Mouse (Mus musculus): ENCODE data around the gene Jade2.

Gene Jade2

DNA sequence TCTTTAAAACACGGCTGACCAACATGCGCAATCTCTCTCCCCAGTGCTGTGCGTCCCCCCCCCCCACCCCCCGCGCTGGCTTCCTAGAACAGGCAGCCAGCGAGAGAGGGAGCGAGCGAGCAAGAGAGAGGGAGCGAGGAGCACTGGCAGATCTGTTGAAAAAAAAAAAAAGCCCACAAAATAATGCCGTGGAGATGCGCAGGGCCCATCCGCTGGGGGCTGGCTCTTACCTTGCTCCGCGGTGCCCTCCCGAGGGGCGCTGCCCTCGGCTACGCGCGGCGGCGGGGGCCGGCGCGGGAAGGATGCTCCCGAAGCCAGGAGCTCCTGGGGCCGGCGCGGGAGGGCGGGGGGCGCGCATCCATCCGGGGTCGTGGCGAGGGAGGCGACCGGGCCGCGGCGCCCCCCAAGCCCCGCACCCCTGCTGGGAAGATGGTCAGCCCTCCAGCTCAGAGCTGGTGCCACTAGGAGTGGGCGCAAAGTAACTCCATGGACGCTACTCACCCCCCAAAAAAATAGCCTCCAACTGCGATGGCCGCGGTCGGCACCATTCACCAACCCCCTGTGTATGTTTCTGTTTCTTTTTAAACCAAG, at the start of gene Jade2:
TSS of gene Jade2 (minus strand) at position 573 of the 591 bp plus-strand sequence.
- peak; percentile 38 for DNase-seq (ENCODE audit: low spot score)

DNA sequence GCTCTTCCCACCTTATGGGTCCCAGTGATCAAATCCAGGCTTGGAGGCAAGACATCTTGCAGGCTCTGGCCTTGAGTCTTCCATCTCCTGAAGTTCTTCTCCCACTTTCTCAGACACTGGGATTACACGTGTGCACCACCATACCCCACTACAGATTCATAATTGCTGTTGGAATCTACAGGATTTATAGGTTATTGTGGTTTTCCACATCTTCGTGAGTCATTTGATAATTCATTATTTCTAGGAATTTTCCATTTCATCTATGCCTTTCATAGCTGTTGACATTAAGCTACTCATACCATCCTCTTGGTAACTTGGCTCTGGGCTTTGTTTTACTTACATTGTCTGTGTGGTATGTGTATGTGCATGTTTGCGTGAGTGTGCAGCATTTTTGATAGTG, 46.8 kb upstream of the Jade2 start:
- no peak for DNase-seq (ENCODE audit: low spot score)

DNA sequence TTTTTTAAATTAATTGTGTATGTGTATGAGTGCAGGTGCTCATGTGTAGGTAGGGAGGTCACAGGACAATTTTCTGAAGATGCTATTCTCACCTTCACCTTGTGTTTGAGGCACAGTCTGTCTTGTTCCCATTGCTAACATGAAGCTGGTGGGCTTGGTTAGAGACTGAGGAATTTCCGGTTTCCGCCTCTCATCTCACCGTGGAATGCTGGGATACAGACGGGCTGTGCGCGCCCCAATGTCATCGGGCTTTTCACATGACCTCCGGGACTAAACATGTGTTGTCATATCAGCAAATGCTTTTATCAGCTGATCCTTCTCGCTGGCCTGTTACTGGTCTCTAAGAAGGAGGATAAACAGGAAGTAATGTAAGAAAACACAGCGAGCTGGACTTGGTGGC, 42.2 kb upstream of the Jade2 start:
- DNase-seq (ENCODE audit: low spot score), result no peak

DNA sequence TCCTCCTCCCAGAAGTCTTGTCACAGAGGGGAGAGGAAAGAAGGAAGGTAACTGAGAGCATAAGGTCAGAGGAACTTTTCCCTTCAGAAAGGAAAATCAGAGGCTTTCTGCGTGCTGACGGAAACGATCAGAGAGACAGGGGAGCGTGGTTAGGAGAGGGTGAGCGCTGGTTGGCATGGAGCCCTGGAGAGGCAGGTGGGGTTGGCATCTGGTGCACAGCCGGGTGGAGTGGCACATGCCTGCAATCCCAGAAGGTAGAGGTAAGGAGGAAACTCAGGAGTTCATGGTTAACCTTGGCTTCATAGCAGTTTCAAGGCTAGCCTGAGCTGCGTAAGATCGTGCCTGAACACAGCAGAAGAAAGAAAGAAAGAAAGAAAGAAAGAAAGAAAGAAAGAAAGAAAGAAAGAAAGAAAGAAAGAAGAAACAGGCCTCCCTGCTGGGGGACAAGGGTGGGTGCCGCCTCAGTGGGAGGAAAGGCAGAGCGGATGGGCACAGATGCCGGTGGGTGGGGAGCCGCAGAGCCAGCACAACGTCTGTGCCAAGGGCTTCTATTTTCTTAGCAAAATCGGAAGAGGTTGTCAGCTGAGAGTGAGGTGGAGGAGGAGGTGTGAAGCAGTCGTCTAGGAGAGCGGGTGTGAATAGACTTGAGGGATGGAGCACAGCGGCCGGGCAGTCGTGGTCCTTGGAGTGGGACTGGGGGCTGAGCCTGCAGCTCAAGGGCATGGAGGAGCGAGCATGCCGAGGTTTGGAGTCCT, 41.0 kb upstream of the Jade2 start:
- no peak for DNase-seq (ENCODE audit: low spot score)

GRCm38 (mm10) chr11:51897311-51897710, 39.9 kb upstream of the Jade2 start:
- DNase-seq (ENCODE audit: low spot score), result no peak

DNA sequence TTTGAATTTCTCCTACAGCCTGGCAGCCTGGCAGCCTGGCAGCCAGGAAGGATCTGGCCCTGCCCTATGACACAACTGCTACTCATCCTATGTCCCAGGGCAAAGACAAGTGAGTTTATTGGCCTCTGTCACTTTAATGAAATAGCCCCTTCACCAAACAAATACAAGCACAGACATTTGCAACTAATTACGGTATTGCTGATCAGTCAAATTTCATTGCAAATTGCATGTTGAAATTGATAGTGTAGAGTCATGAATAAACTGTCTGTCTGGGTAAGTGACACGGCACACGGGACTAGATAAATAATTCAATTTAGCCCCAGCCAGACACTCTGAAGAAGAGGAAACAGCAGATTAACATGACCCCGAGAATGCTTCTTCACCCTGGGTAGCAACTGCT, 38.6 kb upstream of the Jade2 start:
- no peak for DNase-seq (ENCODE audit: low spot score)

- no peak for DNase-seq (ENCODE audit: low spot score)
Measured at GRCm38 (mm10) chr11:51885681-51886080, 28.2 kb upstream of the Jade2 start.

GRCm38 (mm10) chr11:51884092-51884491, 26.6 kb upstream of the Jade2 start:
- DNase-seq (ENCODE audit: low spot score), result no peak

DNA sequence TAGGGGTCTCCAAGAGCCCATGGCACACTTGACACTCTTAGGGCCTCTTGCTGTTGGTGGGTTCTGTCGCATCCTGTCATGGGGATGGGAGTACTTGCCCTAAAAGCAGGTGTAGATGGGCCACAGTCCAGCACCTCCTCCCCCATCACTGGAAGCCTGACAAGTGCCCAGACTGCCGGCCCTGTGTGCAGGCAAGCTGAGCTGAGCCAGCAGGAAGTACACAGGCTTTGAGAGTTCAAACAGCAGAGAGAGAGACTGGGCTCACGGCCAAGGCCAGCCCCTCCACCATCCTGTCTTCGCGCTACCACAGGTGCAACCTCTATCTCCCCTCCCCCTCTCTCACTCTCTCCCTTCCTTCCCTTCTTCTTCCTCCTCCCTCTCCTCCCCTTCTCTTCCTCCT, 26.2 kb upstream of the Jade2 start:
- DNase-seq (ENCODE audit: low spot score), result peak; percentile 46

DNA sequence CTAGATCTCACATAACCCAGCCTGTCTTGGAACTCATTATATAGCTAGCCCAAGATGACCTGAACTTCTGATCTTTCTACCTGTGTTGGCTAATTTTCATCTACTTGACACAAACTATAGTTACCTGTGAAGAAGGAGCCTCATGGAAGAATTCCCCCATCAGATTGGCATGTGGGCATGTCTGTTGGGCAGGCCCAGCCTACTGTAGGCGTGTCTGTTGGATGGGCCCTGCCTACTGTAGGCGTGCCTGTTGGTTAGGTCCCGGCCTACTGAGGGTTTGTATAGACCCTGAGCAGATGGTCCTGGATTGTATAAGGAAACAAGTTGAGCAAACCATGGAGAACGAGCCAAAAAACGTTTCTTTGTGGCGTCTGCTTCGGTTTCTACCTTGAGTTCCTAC, 24.3 kb upstream of the Jade2 start:
- DNase-seq (ENCODE audit: low spot score), result no peak

DNA sequence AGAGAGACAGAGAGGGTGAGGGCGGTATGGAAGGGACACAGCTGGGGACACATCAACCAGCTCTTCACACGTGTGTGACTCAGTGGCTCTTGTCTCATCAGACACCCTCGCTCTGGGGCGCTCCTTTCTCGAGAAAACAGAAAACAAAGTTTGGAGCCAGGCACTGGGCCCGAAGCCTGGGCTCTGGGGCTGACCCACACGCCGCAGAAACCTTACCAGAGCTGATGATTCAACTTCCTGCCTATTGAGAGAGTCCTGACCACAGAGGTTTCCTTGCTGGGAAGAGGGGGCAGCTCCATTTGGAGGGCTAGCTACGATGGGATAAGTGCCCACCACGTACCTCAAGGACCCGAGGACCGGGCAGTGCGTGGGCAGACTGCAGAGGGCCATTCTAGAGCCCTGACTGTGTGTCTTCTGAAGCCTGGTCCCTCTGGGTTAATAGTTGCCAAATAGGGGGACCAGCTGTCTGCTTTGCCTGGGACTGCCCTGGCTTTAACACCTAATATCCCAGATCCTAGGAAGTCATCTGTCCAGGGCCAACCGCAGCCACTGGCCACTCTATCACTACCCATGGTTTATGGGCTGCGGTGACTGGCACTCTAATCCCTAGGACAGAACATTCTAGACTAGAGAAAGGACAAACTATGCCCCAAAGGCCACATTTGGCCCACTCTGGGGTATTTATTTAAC, 23.7 kb upstream of the Jade2 start:
- no peak for DNase-seq (ENCODE audit: low spot score)

DNA sequence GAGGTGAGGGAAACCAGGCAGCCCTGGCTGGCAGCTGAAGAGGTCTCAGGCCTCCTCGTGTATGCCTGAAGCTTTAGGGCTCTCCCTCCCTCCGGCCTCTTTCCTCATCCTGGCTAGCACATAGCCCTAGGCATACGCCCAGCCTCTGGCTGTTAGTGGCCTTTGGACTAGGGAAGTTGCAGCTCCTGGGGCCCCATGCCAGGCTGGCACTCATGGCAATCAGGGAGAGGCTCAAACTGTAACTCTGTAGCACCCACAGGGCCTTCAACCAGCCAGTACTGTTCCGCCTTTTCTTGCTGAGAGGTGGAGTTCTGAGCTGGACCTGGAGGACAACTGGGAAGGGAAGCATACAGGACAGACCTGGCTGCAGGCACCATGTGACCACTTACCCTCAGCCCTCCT, 19.5 kb upstream of the Jade2 start:
- no peak for DNase-seq (ENCODE audit: low spot score)

- no peak for DNase-seq (ENCODE audit: low spot score)
Measured at GRCm38 (mm10) chr11:51875792-51876195, 18.3 kb upstream of the Jade2 start.

DNA sequence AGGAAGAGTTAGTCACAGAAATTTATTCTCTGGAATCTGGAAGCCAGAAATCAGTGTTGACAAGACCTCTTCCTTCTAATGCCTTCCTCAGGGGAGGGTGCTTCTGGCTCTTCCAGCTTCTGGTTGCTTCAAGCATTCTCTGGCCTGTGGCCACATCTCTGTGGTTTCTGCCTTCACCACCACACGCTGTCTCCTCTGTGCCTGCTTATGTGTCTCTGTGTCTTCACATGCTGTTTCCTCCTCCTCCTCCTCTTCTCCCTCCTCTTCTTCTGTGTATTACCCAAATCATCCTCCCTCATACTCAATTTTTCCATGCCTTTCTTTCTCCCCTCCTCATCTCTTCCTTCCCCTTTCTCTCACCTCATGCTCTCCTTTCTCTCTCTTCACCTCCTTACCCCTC, 17.6 kb upstream of the Jade2 start:
- no peak for DNase-seq (ENCODE audit: low spot score)

- DNase-seq (ENCODE audit: low spot score), result no peak
Measured at GRCm38 (mm10) chr11:51874266-51875036, 17.0 kb upstream of the Jade2 start.

DNA sequence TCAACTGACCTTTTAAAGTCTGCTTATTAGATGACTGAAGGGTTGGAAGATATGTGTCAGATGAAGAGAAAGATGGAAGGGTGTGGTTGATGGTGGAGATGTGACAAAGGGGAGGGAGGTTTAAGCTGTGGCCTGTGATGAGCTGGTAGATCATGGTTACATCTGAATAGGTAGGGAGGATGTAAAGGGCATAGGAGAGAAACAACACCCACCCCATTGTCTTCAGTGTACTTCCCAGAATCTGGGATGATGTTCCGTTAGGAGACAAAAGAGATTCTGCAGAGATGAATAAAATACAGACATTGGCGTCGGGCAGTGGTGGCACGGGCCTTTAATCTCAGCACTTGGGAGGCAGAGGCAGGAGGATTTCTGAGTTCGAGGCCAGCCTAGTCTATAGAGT, 15.7 kb upstream of the Jade2 start:
- no peak for DNase-seq (ENCODE audit: low spot score)

- no peak for DNase-seq (ENCODE audit: low spot score)
Measured at GRCm38 (mm10) chr11:51867261-51867660, 9.8 kb upstream of the Jade2 start.

DNA sequence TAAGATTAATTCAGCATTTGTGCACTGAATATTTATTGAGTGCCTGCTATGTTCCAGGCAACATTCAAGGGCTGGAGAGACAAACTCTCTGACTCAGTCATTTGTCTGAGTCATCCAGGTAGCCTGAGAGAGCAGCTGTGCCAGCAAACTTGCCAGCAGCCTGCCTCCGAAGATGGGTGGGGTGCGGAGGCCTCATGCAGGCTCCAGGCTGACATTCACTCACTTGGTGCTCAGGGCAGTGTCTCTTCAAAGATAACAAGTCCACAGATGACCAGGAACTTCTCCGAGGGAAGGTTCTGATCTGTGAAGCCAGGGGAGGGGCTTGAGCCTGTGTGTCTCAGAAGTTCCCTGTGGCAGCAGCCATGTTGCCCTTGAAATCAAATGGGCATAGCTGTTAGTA, 8.6 kb upstream of the Jade2 start:
- DNase-seq (ENCODE audit: low spot score), result no peak

- DNase-seq (ENCODE audit: low spot score), result no peak
Measured at GRCm38 (mm10) chr11:51860666-51861065, 3.2 kb upstream of the Jade2 start.

DNA sequence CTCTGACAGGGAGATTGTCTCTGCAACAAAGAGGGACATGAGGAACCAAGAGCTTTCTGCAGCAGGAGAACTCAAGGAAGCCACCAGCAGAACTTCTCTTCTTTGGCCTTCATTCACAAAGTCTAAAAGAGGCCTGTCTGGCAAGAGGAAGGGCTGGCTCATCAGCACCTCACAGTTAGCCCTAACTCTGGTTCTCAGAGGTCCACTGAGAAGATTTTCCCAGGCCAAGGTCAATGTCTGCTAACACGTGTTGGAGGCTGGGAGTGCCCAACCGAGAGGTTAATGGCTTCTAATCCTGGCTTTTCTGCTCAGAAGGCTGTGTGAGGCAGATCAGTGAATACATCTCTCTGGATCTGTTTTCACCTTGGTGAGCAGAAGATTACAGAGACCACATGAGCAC, 2.1 kb upstream of the Jade2 start:
- DNase-seq (ENCODE audit: low spot score), result no peak

- peak; percentile 66 for DNase-seq (ENCODE audit: low spot score)
Measured at GRCm38 (mm10) chr11:51858528-51859051, 1.1 kb upstream of the Jade2 start.

DNA sequence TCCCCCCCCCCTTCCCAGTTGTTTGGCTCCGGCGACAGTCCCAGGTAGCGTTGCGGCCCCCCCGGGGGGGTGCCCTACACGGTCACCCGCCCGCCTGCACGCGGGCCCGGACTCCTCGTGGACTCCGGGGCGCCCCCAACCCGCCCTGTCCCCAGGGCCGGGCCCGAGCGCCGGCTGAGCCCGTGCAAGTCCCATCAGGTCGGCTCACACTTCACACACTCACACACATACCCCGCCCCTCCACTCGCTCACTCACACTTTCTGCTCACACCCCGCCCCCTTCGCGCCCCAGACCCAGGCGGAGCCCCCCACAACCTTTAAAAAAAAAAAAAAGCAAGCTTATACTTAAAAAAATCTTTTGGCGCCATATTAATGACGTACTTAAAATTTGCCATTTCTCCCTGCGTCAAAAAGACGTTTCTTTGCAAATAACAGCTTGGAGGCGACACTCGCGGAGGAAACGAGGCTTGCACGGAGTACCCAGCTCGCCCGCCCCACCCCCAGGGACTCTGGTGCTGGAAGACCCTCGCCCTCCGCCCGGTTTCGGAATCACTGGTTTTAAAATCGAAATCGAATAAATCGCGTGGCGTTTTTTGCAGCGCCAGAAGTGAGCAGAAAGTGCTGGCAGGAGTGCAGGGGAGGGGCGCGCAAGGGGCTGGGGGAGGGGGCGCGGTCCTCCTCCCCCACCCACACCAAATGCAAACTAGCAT, 520 bp upstream of the Jade2 start:
- peak; percentile 43 for DNase-seq (ENCODE audit: low spot score)

Data from ovary, postnatal 14 days (tissue).